Mouse (Mus musculus): ENCODE results near the gene Plac1. TPM values are rescaled to one million over a fixed set of nuclear protein-coding genes. Genes with fewer than 3 reads are reported as not detected.

Plac1 gene
- polyA plus RNA-seq, 1 experiment from 2014 or later = not detected

DNA sequence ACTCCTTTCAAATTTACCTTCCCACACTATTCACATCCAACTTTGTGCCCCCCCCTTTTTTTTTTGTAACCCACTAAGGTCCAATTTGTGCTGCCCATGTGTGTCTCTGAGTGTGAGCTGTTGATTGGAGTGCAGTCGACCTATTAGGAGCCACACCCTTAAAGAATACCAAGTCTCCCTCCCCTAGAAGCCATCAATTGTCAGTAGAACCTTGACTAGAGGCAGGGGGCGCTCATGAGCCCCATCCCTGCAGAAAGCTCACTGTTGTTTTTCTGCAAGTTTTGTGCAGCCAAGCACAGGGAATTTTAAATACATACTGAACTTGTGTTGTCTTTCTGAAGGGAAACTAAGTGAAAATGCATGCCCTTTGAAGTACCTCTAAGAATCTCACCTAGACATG lies 1.9 kb downstream of the Plac1 start:
- H3K27ac ChIP-seq (ENCODE audit: low read length) = no peak overlapping the region
- no peaks in the 10 kb centered on the region for H3K4me1 ChIP-seq (replicated peaks; ENCODE audit: control insufficient read depth, insufficient read depth, low read length)
- H3K4me3 ChIP-seq (replicated peaks; ENCODE audit: low read length) = no peak overlapping the region
- H3K36me3 ChIP-seq (ENCODE audit: control insufficient read depth, insufficient read depth) = no peaks in the 10 kb centered on the region
- 13% methylated on average over 2 of the region's 2 CpGs for WGBS
- no peak for ATAC-seq
- H3K27me3 ChIP-seq (replicated peaks; ENCODE audit: control insufficient read depth, insufficient read depth, low read length) = no peaks in the 10 kb centered on the region
- no peak overlapping the region for H3K9ac ChIP-seq (replicated peaks; ENCODE audit: low read depth, low read length)
- H3K4me2 ChIP-seq (ENCODE audit: low read length) = no peak overlapping the region
- no peaks in the 10 kb centered on the region for H3K9me3 ChIP-seq (ENCODE audit: control insufficient read depth, low read length)

DNA sequence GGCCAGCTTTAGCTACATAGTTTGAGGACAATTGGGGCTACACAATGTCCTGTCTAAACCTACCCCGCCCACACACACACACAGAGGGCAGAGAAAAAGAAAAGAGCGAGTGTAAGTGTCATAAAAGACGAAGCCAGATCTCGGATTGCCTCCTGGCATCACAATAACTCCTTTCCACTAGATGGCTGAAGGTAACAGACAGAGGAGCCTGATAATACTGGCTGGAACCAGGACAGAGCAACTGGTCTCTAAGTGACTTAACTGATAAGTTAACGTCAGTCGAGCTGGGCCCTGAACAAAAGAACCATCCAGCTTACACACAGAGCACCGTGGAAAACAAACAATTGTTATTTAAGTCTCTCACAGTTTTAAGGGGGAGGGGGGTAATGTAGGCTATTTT lies 3.5 kb downstream of the Plac1 start:
- WGBS = 38% methylated on average over 7 of the region's 7 CpGs
- ATAC-seq = no peak

DNA sequence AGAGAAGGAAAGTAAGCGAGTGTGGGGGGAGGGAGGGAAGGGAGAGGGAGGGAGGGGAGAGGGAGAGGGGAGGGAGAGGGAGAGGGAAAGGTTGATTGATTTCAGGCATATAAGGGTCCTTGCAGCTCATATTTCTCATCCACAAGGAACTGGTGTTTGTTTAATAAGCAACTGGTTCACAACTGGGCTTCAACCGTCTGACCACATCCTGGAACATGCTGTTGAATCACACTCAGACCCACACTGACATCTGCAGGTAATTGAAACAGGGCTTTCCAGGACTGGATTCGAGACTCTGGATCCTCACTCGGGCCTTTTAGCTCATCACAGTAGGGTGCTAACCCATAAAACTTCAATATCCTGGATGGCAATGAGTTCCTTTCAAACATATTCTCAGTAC lies 6.2 kb downstream of the Plac1 start:
- H3K4me1 ChIP-seq (replicated peaks; ENCODE audit: control insufficient read depth, insufficient read depth, low read length) = no peaks in the 10 kb centered on the region; the same call in 1 of the 2 replicates
- H3K9ac ChIP-seq (replicated peaks; ENCODE audit: low read depth, low read length) = no peak overlapping the region
- no peak overlapping the region for H3K4me3 ChIP-seq (replicated peaks; ENCODE audit: low read length)
- no peak overlapping the region for H3K27ac ChIP-seq (ENCODE audit: low read length)
- H3K36me3 ChIP-seq (ENCODE audit: control insufficient read depth, insufficient read depth) = no peaks in the 10 kb centered on the region
- H3K27me3 ChIP-seq (replicated peaks; ENCODE audit: control insufficient read depth, insufficient read depth, low read length) = no peaks in the 10 kb centered on the region
- ATAC-seq = no peak
- 34% methylated on average over 3 of the region's 4 CpGs for WGBS
- H3K4me2 ChIP-seq (ENCODE audit: low read length) = no peak overlapping the region
- no peaks in the 10 kb centered on the region for H3K9me3 ChIP-seq (ENCODE audit: control insufficient read depth, low read length)

More for the DNA sequence above, 3.5 kb downstream of the Plac1 start:
- Histone ChIP-seq H3K4me1 (replicated peaks; ENCODE audit: control insufficient read depth, insufficient read depth, low read length) (no peaks in the 10 kb centered on the region; the same call in 1 of the 2 replicates), H3K4me2 (ENCODE audit: low read length) (no peak overlapping the region), H3K36me3 (ENCODE audit: control insufficient read depth, insufficient read depth) (no peaks in the 10 kb centered on the region), H3K27me3 (replicated peaks; ENCODE audit: control insufficient read depth, insufficient read depth, low read length) (no peaks in the 10 kb centered on the region), H3K27ac (ENCODE audit: low read length) (no peak overlapping the region), H3K9ac (replicated peaks; ENCODE audit: low read depth, low read length) (no peak overlapping the region), H3K9me3 (ENCODE audit: control insufficient read depth, low read length) (no peaks in the 10 kb centered on the region), H3K4me3 (replicated peaks; ENCODE audit: low read length) (no peak overlapping the region)

DNA sequence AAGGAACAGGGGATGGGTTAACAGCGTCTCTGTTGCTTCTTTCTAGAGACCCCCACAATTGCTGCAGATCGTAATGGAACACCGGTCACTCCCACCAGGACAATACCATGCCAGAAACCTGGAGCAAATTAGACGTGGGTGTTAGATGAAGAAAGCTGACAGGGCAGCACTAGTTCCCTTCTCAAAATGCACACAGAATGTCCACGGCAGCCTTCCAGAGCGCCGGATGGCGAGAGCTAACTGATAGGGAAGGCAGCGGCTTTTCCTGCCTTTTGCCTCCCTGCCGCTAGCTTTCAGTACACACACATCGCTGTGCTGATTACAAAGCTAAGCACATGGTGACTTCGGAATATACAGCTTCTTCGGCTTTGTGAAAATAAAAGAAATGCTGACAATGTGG lies 7.9 kb downstream of the Plac1 start:
- ATAC-seq = peak; percentile 52; the same call in 1 of the 2 replicates
- 0 out of 2 replicates have a peak overlapping the region, but pooled peaks have one; percentile 25 for H3K9ac ChIP-seq (replicated peaks; ENCODE audit: low read depth, low read length)
- no peaks in the 10 kb centered on the region for H3K27me3 ChIP-seq (replicated peaks; ENCODE audit: control insufficient read depth, insufficient read depth, low read length)

DNA sequence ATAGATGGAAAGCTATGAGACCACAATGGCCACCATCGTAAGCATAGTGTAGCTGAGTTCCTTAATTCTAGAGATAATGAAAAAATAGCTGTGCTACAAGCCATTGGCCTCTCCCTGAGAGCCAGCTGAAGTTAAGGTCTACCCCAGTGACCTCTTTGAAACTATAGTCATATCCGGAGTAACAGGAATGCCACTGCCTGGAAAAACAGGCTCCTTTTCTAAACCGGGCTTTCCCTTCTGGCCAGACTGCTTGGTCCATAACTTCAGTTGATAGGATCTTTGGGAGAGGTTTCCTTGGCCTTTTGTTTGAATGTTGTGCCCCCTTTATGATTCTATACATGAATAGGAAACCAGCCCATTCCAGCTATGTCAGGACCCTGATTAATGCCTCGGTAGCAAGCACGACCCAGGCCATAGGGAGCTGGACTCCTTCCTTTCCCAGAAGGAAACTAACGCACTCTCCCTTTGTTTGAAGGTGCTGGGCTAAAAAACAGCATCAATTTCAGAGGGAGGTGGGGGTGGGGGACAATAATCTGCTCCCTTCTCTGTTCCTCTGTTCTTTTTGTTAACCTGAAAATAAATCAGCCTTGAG lies 15.5 kb downstream of the Plac1 start:
- Histone ChIP-seq H3K27me3 (replicated peaks; ENCODE audit: control insufficient read depth, insufficient read depth, low read length) (no peaks in the 10 kb centered on the region), H3K4me3 (replicated peaks; ENCODE audit: low read length) (no peak overlapping the region), H3K9ac (replicated peaks; ENCODE audit: low read depth, low read length) (no peak overlapping the region), H3K36me3 (ENCODE audit: control insufficient read depth, insufficient read depth) (no peaks in the 10 kb centered on the region), H3K4me1 (replicated peaks; ENCODE audit: control insufficient read depth, insufficient read depth, low read length) (no peaks in the 10 kb centered on the region), H3K27ac (ENCODE audit: low read length) (no peak overlapping the region), H3K9me3 (ENCODE audit: control insufficient read depth, low read length) (no peaks in the 10 kb centered on the region), H3K4me2 (ENCODE audit: low read length) (no peak overlapping the region)
- no peak for ATAC-seq
- 63% methylated on average over 6 of the region's 6 CpGs for WGBS

More for the DNA sequence above, 7.9 kb downstream of the Plac1 start:
- Histone ChIP-seq H3K27ac (ENCODE audit: low read length) (no peak overlapping the region), H3K9me3 (ENCODE audit: control insufficient read depth, low read length) (no peaks in the 10 kb centered on the region), H3K4me2 (ENCODE audit: low read length) (peak overlapping the region; percentile 53), H3K4me3 (replicated peaks; ENCODE audit: low read length) (peak overlapping the region; percentile 34), H3K4me1 (replicated peaks; ENCODE audit: control insufficient read depth, insufficient read depth, low read length) (no peaks in the 10 kb centered on the region; the same call in 1 of the 2 replicates), H3K36me3 (ENCODE audit: control insufficient read depth, insufficient read depth) (no peaks in the 10 kb centered on the region)
- WGBS = 31% methylated on average over 13 of the region's 13 CpGs

DNA sequence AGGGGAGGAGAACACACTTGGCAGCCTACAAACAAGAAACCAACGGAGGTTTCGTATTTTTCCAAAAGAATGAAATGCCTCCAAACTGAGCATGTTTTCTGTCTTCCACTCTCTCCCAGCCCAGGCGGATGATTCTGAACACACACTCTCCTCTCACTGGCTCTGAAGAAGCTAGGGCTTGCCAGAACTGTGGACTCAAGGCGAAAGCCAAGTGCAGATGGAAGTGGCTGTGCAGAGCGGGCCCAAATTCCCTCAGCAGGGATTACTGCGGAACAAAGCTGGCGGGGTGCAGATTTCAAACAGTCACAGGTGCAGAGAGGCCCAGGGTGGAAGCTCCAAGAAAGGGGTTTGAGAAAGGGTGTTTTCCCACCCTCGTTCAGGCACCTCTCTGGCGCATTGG lies 19.1 kb downstream of the Plac1 start:
- Histone ChIP-seq H3K36me3 (ENCODE audit: control insufficient read depth, insufficient read depth) (no peaks in the 10 kb centered on the region), H3K9ac (replicated peaks; ENCODE audit: low read depth, low read length) (no peak overlapping the region), H3K4me2 (ENCODE audit: low read length) (no peak overlapping the region), H3K27me3 (replicated peaks; ENCODE audit: control insufficient read depth, insufficient read depth, low read length) (no peaks in the 10 kb centered on the region), H3K4me3 (replicated peaks; ENCODE audit: low read length) (no peak overlapping the region), H3K9me3 (ENCODE audit: control insufficient read depth, low read length) (no peaks in the 10 kb centered on the region), H3K27ac (ENCODE audit: low read length) (no peak overlapping the region), H3K4me1 (replicated peaks; ENCODE audit: control insufficient read depth, insufficient read depth, low read length) (no peaks in the 10 kb centered on the region)
- ATAC-seq = peak; percentile 59; the same call in 1 of the 2 replicates
- WGBS = 57% methylated on average over 9 of the region's 9 CpGs

DNA sequence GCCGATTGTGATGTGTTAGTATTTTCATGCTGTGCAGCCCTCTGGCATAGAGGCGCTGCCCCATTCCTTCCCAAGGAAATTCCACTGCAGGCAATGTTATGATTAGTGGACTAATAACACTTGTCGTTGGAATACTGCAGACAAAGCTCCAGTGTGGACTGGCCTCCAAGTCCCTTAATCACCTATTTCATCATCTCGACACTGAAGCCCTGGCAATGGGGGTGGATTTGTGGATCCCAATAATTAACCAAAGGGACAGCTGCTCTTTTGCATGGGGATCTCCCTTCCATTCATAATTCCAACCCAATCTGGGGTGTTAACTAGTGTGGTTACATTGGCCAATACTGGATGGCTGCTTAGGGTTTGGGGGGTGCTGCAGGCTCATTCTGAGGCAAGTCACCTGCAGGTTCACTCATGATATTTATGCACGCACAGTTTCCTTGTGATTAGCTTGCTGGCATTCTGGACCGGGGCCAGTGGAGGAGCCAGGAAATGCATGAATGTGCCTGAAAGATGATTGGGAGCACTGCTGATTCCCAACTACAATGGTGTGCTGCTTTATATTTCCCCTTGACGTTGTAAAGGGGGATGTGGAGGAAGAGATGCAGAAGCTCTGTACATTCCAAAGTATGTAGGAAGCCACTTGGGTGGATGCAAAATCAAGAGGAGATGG lies 25.2 kb downstream of the Plac1 start:
- Histone ChIP-seq H3K27me3 (replicated peaks; ENCODE audit: control insufficient read depth, insufficient read depth, low read length) (no peaks in the 10 kb centered on the region), H3K36me3 (ENCODE audit: control insufficient read depth, insufficient read depth) (no peaks in the 10 kb centered on the region), H3K27ac (ENCODE audit: low read length) (no peak overlapping the region), H3K4me1 (replicated peaks; ENCODE audit: control insufficient read depth, insufficient read depth, low read length) (peaks cover 5% of the 10 kb centered on the region), H3K9ac (replicated peaks; ENCODE audit: low read depth, low read length) (no peak overlapping the region), H3K4me2 (ENCODE audit: low read length) (no peak overlapping the region), H3K9me3 (ENCODE audit: control insufficient read depth, low read length) (no peaks in the 10 kb centered on the region), H3K4me3 (replicated peaks; ENCODE audit: low read length) (no peak overlapping the region)
- peak; percentile 61 for ATAC-seq
- WGBS = 37% methylated on average over 7 of the region's 7 CpGs

DNA sequence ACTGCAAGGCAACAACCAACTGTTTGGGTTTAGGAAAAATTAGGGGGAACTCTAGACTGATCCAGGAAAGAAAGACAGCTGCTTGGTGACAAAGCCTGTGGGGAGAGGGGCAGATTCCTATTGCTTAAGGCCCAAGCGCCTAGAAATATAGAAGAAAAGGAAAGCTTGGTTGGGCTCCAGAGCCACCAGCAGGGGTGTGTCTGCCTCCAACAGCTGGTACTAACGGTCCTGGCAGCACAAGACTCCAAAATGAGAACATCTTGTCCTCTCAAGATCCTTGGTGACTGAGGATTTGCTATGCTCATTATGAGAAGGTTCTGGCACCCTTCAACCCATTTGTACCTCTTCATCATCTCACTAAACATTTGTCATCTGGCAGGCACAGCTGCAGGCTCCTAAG lies 26.1 kb downstream of the Plac1 start:
- WGBS = 61% methylated on average over 2 of the region's 2 CpGs
- H3K27ac ChIP-seq (ENCODE audit: low read length) = no peak overlapping the region
- no peaks in the 10 kb centered on the region for H3K9me3 ChIP-seq (ENCODE audit: control insufficient read depth, low read length)
- no peaks in the 10 kb centered on the region for H3K36me3 ChIP-seq (ENCODE audit: control insufficient read depth, insufficient read depth)
- no peak overlapping the region for H3K9ac ChIP-seq (replicated peaks; ENCODE audit: low read depth, low read length)
- no peak overlapping the region for H3K4me3 ChIP-seq (replicated peaks; ENCODE audit: low read length)
- H3K4me2 ChIP-seq (ENCODE audit: low read length) = no peak overlapping the region
- no peaks in the 10 kb centered on the region for H3K27me3 ChIP-seq (replicated peaks; ENCODE audit: control insufficient read depth, insufficient read depth, low read length)
- ATAC-seq = no peak
- H3K4me1 ChIP-seq (replicated peaks; ENCODE audit: control insufficient read depth, insufficient read depth, low read length) = peaks cover 8% of the 10 kb centered on the region

DNA sequence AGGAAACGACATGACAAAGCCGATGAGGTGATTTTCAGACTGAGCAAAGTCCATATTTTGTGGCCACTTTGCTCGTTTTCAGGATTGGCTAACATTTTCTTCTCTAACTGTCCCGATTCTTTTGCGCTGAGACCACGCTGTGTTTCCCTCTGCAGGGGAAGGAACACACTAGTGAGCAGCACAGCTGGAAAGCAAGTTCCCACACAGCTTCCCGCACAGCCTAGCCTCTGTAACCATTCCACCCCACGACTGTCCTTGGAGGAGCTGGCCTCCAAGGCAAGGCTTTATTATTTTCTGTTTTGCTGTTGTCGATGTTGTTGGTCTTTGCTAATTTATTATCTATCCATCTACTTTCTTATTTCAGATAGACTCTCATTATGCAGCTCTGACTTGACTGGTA lies 27.4 kb downstream of the Plac1 start:
- WGBS = 40% methylated on average over 9 of the region's 9 CpGs
- Histone ChIP-seq H3K27ac (ENCODE audit: low read length) (no peak overlapping the region), H3K9ac (replicated peaks; ENCODE audit: low read depth, low read length) (no peak overlapping the region), H3K36me3 (ENCODE audit: control insufficient read depth, insufficient read depth) (no peaks in the 10 kb centered on the region), H3K4me1 (replicated peaks; ENCODE audit: control insufficient read depth, insufficient read depth, low read length) (peaks cover 8% of the 10 kb centered on the region), H3K4me2 (ENCODE audit: low read length) (no peak overlapping the region), H3K4me3 (replicated peaks; ENCODE audit: low read length) (no peak overlapping the region), H3K27me3 (replicated peaks; ENCODE audit: control insufficient read depth, insufficient read depth, low read length) (no peaks in the 10 kb centered on the region), H3K9me3 (ENCODE audit: control insufficient read depth, low read length) (no peaks in the 10 kb centered on the region)
- ATAC-seq = no peak

Measured in forebrain, embryonic 16.5 days (tissue).